Mouse (Mus musculus): Measurements from ENCODE around the gene Plekhj1. TPM values are rescaled to one million over a fixed set of nuclear protein-coding genes. Genes with fewer than 3 reads are reported as not detected.

Gene Plekhj1
- polyA plus RNA-seq, 1 experiment from 2014 or later, result 151 TPM

DNA sequence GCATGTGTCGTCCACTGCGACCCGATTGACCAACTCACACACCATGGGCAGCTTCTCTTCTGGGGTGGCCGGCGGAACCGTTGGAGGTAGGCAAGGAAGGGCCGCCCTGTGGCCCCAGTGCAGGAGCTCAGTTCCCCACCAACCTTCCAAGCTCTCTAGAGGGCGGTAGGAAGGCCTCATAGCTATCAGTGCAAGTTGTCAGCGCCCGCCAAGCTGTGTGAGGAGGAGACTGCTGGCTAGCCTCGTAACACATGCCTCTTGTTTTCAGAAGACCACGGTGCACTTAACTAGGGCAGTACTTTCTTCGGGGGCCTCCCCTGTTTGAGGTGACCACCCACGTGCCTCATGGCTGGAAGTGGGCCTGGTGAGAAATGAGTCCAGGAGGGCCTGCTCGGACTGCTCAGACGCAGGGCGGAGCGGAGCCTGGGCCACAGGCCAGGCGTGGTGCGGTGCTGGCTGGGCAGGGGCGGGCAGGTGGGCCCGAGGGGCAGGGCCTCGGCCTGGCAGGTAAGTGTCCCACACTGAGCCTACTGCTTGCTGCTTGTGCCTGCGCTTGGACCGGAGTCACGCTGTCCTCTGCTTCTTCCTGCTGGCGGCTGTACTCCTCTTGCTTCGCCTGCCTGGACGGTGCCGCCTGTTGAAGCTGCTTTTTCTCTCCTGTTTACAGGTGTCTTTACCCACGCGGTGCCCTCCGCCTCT is 6.8 kb downstream of the Plekhj1 start:
- no peak for DNase-seq (ENCODE audit: low spot score, missing footprints)
- WGBS, result 85% methylated on average over 33 of the region's 33 CpGs
- no peak overlapping the region for H3K27ac ChIP-seq (ENCODE audit: low read depth, low read length)
- H3K4me2 ChIP-seq, result no peak overlapping the region
- no peaks in the 10 kb centered on the region for H3K27me3 ChIP-seq (ENCODE audit: control insufficient read depth, insufficient read depth, low read length)
- H3K36me3 ChIP-seq (ENCODE audit: control insufficient read depth, insufficient read depth, low read length), result peaks cover 37% of the 10 kb centered on the region
- no peak for ATAC-seq (ENCODE audit: low FRiP score)
- H3K4me1 ChIP-seq (ENCODE audit: control insufficient read depth, insufficient read depth, low read length), result peaks cover 5% of the 10 kb centered on the region
- no peak overlapping the region for H3K4me3 ChIP-seq (ENCODE audit: low read depth, low read length)
- no peak overlapping the region for H3K9ac ChIP-seq (ENCODE audit: low read length)
- no peaks in the 10 kb centered on the region for H3K9me3 ChIP-seq (ENCODE audit: control insufficient read depth, low read length)

DNA sequence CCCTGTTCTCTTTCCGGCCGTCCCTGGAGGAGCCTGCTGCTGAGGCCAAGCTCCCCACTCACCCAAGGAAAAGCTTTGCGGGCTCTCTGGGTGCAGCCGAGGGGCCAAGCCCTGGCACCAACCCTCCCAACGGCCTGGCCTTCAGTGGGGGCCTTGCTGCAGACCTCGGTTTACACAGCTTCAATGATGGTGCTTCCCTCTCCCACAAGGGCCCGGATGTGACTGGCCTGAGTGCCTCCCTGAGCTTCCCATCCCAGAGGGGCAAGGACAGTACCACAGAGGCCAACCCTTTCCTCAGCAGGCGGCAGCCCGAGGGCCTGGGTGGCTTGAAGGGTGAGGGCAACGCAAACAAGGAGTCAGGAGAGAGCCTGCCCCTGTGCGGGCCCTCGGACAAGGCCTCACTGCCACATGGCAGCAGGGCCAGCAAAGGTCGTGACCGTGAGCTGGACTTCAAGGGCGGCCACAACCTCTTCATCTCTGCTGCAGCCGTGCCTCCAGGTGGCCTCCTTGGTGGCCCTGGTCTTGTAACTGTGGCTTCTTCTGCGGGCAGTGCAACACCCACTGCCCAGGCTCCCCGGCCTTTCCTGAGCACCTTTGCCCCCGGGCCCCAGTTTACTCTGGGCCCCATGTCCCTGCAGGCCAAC is 7.5 kb downstream of the Plekhj1 start:
- H3K4me2 ChIP-seq, result no peak overlapping the region
- no peaks in the 10 kb centered on the region for H3K4me1 ChIP-seq (ENCODE audit: control insufficient read depth, insufficient read depth, low read length)
- H3K4me3 ChIP-seq (ENCODE audit: low read depth, low read length), result no peak overlapping the region
- no peak overlapping the region for H3K9ac ChIP-seq (ENCODE audit: low read length)
- no peak overlapping the region for H3K27ac ChIP-seq (ENCODE audit: low read depth, low read length)
- ATAC-seq (ENCODE audit: low FRiP score), result no peak
- peaks cover 42% of the 10 kb centered on the region for H3K36me3 ChIP-seq (ENCODE audit: control insufficient read depth, insufficient read depth, low read length)
- no peaks in the 10 kb centered on the region for H3K27me3 ChIP-seq (ENCODE audit: control insufficient read depth, insufficient read depth, low read length)
- no peak for DNase-seq (ENCODE audit: low spot score, missing footprints)
- 91% methylated on average over 19 of the region's 19 CpGs for whole genome bisulfite sequencing
- H3K9me3 ChIP-seq (ENCODE audit: control insufficient read depth, low read length), result no peaks in the 10 kb centered on the region

DNA sequence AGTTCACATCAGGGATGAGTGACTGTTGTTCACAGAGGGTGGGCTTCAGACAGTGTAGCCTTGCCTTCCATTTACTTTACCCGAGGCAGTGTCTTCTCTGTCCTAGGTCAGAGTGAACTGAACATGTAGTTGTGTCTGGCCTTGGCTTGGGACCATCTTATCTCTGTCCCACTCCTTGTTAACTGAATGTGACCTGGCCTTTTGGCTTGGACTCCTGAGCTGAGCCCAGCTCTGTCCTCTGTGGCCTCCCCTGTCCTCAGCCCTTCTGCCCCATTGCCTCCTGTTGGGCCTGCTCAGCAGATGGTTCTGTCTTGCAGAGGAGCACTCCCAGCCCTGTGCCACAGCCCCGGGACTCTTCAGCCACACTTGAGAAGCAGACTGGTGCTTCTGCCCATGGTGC is 10.9 kb downstream of the Plekhj1 start:
- Histone ChIP-seq H3K27me3 (ENCODE audit: control insufficient read depth, insufficient read depth, low read length) (no peaks in the 10 kb centered on the region), H3K9ac (ENCODE audit: low read length) (no peak overlapping the region), H3K4me1 (ENCODE audit: control insufficient read depth, insufficient read depth, low read length) (no peaks in the 10 kb centered on the region), H3K4me2 (no peak overlapping the region), H3K9me3 (ENCODE audit: control insufficient read depth, low read length) (no peaks in the 10 kb centered on the region), H3K36me3 (ENCODE audit: control insufficient read depth, insufficient read depth, low read length) (peaks cover 55% of the 10 kb centered on the region), H3K4me3 (ENCODE audit: low read depth, low read length) (no peak overlapping the region), H3K27ac (ENCODE audit: low read depth, low read length) (no peak overlapping the region)
- ATAC-seq (ENCODE audit: low FRiP score), result no peak
- no peak for DNase-seq (ENCODE audit: low spot score, missing footprints)
- 78% methylated on average over 2 of the region's 2 CpGs for WGBS

DNA sequence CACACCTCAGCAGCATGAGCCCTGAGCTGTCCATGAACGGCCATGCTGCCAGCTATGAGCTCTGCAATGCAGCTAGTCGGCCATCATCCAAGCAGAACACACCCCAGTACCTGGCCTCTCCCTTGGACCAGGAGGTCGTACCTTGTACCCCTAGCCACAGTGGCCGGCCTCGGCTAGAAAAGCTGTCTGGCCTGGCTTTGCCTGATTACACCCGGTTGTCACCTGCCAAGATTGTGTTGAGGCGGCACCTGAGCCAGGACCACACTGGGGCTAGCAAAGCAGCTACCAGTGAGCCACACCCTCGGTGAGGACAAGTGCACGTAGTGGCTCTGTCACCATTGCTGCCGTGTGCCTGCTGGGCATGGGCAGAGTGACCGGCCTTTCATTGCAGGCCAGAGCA is 12.5 kb downstream of the Plekhj1 start:
- H3K9me3 ChIP-seq (ENCODE audit: control insufficient read depth, low read length), result no peaks in the 10 kb centered on the region
- H3K36me3 ChIP-seq (ENCODE audit: control insufficient read depth, insufficient read depth, low read length), result peaks cover 52% of the 10 kb centered on the region
- no peak overlapping the region for H3K4me2 ChIP-seq
- no peaks in the 10 kb centered on the region for H3K27me3 ChIP-seq (ENCODE audit: control insufficient read depth, insufficient read depth, low read length)
- no peak for DNase-seq (ENCODE audit: low spot score, missing footprints)
- no peak overlapping the region for H3K9ac ChIP-seq (ENCODE audit: low read length)
- no peak overlapping the region for H3K27ac ChIP-seq (ENCODE audit: low read depth, low read length)
- no peak for ATAC-seq (ENCODE audit: low FRiP score)
- H3K4me3 ChIP-seq (ENCODE audit: low read depth, low read length), result no peak overlapping the region
- 91% methylated on average over 11 of the region's 11 CpGs for WGBS
- no peaks in the 10 kb centered on the region for H3K4me1 ChIP-seq (ENCODE audit: control insufficient read depth, insufficient read depth, low read length)

DNA sequence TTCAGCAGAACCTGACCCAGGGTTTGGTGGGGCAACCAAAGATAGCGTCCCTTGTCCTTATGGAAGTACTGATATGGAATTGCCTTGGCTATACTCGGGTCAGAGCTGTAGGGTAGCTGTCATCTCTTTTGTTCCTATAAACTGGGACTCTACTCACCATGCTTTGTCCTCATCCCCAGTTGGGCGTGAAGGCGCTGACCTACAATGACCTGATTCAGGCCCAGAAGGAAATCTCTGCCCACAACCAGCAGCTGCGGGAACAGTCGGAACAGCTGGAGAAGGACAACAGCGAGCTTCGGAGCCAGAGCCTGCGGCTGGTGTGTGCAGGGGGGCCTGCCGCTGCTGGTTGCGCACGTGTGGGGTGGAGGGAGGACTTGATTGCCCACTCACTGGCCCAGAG is 13.6 kb downstream of the Plekhj1 start:
- no peak overlapping the region for H3K27ac ChIP-seq (ENCODE audit: low read depth, low read length)
- no peak overlapping the region for H3K4me2 ChIP-seq
- ATAC-seq (ENCODE audit: low FRiP score), result no peak
- H3K9ac ChIP-seq (ENCODE audit: low read length), result no peak overlapping the region
- peaks cover 46% of the 10 kb centered on the region for H3K36me3 ChIP-seq (ENCODE audit: control insufficient read depth, insufficient read depth, low read length)
- H3K4me1 ChIP-seq (ENCODE audit: control insufficient read depth, insufficient read depth, low read length), result no peaks in the 10 kb centered on the region
- no peaks in the 10 kb centered on the region for H3K27me3 ChIP-seq (ENCODE audit: control insufficient read depth, insufficient read depth, low read length)
- H3K4me3 ChIP-seq (ENCODE audit: low read depth, low read length), result no peak overlapping the region
- DNase-seq (ENCODE audit: low spot score, missing footprints), result no peak
- H3K9me3 ChIP-seq (ENCODE audit: control insufficient read depth, low read length), result no peaks in the 10 kb centered on the region
- WGBS, result 71% methylated on average over 12 of the region's 12 CpGs

DNA sequence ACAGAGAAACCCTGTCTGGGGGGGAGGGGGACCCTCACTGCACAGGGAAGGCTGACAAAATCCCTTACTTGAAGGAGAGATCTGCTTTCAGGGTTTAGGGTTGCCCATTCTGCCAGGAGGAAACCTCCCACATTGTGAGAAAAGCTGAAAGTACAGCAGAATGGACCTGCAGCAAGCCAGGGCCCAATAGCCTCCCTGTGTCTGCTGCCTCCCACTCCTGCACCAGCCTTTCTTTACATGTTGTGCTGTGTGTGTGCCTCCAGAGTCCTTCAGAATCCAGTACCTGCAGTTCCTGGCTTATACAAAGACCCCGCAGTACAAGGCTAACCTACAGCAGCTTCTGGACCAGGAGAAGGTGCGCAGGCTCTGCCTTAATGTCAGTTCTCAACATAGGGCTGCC is 14.1 kb downstream of the Plekhj1 start:
- no peaks in the 10 kb centered on the region for H3K27me3 ChIP-seq (ENCODE audit: control insufficient read depth, insufficient read depth, low read length)
- no peak overlapping the region for H3K9ac ChIP-seq (ENCODE audit: low read length)

DNA sequence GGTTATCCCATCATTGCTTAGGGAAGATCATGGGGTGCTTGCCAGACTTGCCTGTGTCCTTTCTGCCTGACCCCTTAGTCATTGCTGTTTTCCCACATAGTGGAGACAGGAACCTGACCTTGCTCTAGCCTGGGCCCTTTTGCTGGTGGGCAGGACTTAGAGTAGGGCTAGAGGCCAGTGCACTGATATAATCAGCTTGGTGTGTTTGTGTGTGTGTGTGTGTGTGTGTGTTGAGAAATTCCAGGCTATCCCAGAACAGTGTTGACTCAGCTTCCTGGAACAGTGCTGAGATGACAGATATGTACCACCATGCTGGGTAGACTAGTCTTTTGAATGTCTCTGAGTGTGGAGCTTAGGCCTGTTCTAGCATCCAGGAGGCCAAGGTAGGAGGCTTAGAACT is 18.9 kb downstream of the Plekhj1 start:
- H3K4me1 ChIP-seq (ENCODE audit: control insufficient read depth, insufficient read depth, low read length), result no peaks in the 10 kb centered on the region
- H3K27me3 ChIP-seq (ENCODE audit: control insufficient read depth, insufficient read depth, low read length), result no peaks in the 10 kb centered on the region
- H3K36me3 ChIP-seq (ENCODE audit: control insufficient read depth, insufficient read depth, low read length), result peaks cover 27% of the 10 kb centered on the region
- H3K9me3 ChIP-seq (ENCODE audit: control insufficient read depth, low read length), result no peaks in the 10 kb centered on the region
- no peak overlapping the region for H3K4me2 ChIP-seq
- no peak overlapping the region for H3K4me3 ChIP-seq (ENCODE audit: low read depth, low read length)
- H3K27ac ChIP-seq (ENCODE audit: low read depth, low read length), result no peak overlapping the region
- DNase-seq (ENCODE audit: low spot score, missing footprints) (no peak), ATAC-seq (ENCODE audit: low FRiP score) (no peak)
- no peak overlapping the region for H3K9ac ChIP-seq (ENCODE audit: low read length)

More for the DNA sequence above, 14.1 kb downstream of the Plekhj1 start:
- Histone ChIP-seq H3K4me3 (ENCODE audit: low read depth, low read length) (no peak overlapping the region), H3K4me2 (no peak overlapping the region), H3K36me3 (ENCODE audit: control insufficient read depth, insufficient read depth, low read length) (peaks cover 46% of the 10 kb centered on the region), H3K9me3 (ENCODE audit: control insufficient read depth, low read length) (no peaks in the 10 kb centered on the region), H3K4me1 (ENCODE audit: control insufficient read depth, insufficient read depth, low read length) (no peaks in the 10 kb centered on the region), H3K27ac (ENCODE audit: low read depth, low read length) (no peak overlapping the region)
- ATAC-seq (ENCODE audit: low FRiP score) (no peak), DNase-seq (ENCODE audit: low spot score, missing footprints) (no peak)
- WGBS, result 96% methylated on average over 2 of the region's 2 CpGs

DNA sequence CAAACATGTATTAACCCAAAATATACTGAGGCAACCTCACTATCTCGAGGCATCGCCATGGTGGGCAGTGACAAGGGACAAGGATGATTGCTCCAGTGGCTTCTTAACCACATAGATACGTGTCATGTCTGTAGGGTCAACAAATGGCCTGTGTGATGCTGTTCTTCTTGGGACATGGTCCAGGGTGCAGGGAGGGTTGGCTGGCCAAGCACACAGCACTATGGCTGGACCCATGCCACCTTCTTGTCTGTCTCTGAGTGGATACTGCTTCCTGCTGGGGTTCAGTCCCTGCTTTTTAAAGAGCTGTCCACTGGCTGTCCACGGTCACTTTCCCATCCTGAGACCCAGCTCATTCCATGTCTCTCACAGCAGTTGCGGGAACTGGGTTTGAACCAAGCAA is 21.3 kb downstream of the Plekhj1 start:
- H3K4me3 ChIP-seq (ENCODE audit: low read depth, low read length), result no peak overlapping the region
- H3K36me3 ChIP-seq (ENCODE audit: control insufficient read depth, insufficient read depth, low read length), result peaks cover 15% of the 10 kb centered on the region
- H3K27me3 ChIP-seq (ENCODE audit: control insufficient read depth, insufficient read depth, low read length), result no peaks in the 10 kb centered on the region

DNA sequence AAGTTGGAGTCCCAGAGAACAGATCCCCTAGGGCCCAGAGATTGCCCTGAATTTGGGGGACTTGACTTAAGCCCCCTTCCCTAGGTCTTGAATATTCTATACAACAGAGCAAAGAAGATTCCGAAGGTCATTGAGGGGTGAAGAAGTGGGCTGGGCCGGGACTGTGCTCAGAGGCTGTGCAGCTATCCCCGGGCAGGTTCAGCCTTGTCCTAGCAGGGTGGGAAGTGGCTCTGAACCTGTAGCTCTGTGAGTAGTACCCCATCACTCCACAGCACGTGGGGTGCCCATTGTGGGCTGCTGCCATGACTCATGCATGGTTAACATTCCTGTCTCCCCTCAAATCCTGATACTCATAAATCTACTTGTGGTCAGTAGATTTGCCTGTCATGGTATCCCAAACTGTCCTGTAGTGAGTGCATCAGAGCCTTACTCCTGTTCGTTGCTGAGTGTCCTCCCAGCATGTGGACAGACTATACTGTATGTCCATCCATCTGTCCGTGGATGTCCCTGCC is 22.0 kb downstream of the Plekhj1 start:
- H3K27me3 ChIP-seq (ENCODE audit: control insufficient read depth, insufficient read depth, low read length), result no peaks in the 10 kb centered on the region
- no peaks in the 10 kb centered on the region for H3K9me3 ChIP-seq (ENCODE audit: control insufficient read depth, low read length)
- DNase-seq (ENCODE audit: low spot score, missing footprints) (no peak), ATAC-seq (ENCODE audit: low FRiP score) (no peak)
- no peak overlapping the region for H3K9ac ChIP-seq (ENCODE audit: low read length)
- no peak overlapping the region for H3K4me3 ChIP-seq (ENCODE audit: low read depth, low read length)
- no peak overlapping the region for H3K4me2 ChIP-seq
- peaks cover 15% of the 10 kb centered on the region for H3K36me3 ChIP-seq (ENCODE audit: control insufficient read depth, insufficient read depth, low read length)
- H3K27ac ChIP-seq (ENCODE audit: low read depth, low read length), result no peak overlapping the region
- 83% methylated on average over 6 of the region's 6 CpGs for WGBS
- H3K4me1 ChIP-seq (ENCODE audit: control insufficient read depth, insufficient read depth, low read length), result no peaks in the 10 kb centered on the region

More for the DNA sequence above, 21.3 kb downstream of the Plekhj1 start:
- Histone ChIP-seq H3K4me1 (ENCODE audit: control insufficient read depth, insufficient read depth, low read length) (no peaks in the 10 kb centered on the region), H3K9ac (ENCODE audit: low read length) (no peak overlapping the region), H3K4me2 (no peak overlapping the region), H3K27ac (ENCODE audit: low read depth, low read length) (no peak overlapping the region), H3K9me3 (ENCODE audit: control insufficient read depth, low read length) (no peaks in the 10 kb centered on the region)
- no peak for DNase-seq (ENCODE audit: low spot score, missing footprints)
- WGBS, result 93% methylated on average over 5 of the region's 5 CpGs
- ATAC-seq (ENCODE audit: low FRiP score), result no peak
